ENCODE assay signal across 9 mouse cellular contexts in the genomic region with DNA sequence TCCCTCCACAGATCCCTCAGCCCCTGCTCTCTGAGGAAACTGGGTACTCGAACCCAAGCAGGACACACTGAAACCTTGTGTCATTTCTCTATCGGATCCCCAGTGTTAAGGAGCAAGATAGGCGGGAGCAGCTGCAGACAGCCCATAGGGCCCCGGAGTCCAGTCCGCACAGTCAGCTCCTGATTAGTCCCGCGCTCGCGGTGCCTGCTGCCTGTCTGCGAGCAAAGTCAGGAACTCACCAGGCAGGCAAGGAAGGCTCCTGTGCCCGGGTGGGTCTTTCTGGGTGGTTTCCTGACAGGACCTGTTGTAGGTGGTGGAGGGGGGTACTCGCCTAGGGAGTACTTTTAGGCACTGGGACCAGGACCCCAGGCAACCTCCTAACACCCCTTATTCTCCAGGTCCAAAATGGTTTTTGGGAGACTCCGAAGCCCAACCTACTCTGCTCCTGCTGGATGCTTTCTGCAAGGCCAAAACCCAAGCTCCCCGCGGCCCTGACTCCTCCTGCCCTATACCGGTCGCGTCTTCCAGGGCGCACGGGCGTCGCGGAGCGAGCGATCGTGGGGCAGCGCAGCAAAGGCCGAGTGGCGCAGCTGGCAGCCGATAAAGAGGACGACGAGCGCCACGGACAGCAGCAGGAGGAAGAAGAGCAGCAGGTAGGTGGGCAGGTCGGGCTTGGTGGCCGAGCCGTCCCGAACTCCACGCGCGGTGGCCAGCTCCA. TPM values are rescaled to one million over a fixed set of nuclear protein-coding genes. Genes with fewer than 3 reads are reported as not detected.
DNase-seq lines count a peak whose midpoint lies in the region; ATAC-seq and TF ChIP-seq lines count a peak whose summit lies in the region.
"Had no signal": no experiment of that assay in that cellular context is flagged by ENCODE, and none has a peak within 500 bp of the region (broad histone marks: within the 10 kb centered on the region; RNA-seq: fewer than 3 reads in every experiment).

No protein-coding gene starts in this region.

- WGBS in kidney, postnatal 0 days = 3% methylated on average over 40 of the region's 41 CpGs
- under 1% methylated on average over 41 of the region's 41 CpGs for WGBS in hindbrain, embryonic 14.5 days
- 1% methylated on average over 41 of the region's 41 CpGs for WGBS in midbrain, embryonic 14.5 days

- peaks cover 20% of the 10 kb centered on the region for H3K4me1 ChIP-seq in kidney, postnatal 0 days (replicated peaks; ENCODE audit: insufficient read depth, low read length)
- peaks cover 11% of the 10 kb centered on the region; the same call in 1 of the 2 replicates for H3K4me1 ChIP-seq in hindbrain, embryonic 14.5 days (replicated peaks; ENCODE audit: control insufficient read depth, insufficient read depth, low read length)
- peaks cover 15% of the 10 kb centered on the region for H3K4me1 ChIP-seq in midbrain, embryonic 14.5 days (ENCODE audit: control insufficient read depth, insufficient read depth, low read length)

- intact Hi-C loops in left cerebral cortex, postnatal 4 days (cut with DNase I) = no loop called here

- no peaks in the 10 kb centered on the region for H3K9me3 ChIP-seq in kidney, postnatal 0 days (replicated peaks; ENCODE audit: low read length)
- no peaks in the 10 kb centered on the region for H3K9me3 ChIP-seq in hindbrain, embryonic 14.5 days (ENCODE audit: control insufficient read depth, low read length)
- no peaks in the 10 kb centered on the region for H3K9me3 ChIP-seq in midbrain, embryonic 14.5 days (ENCODE audit: control insufficient read depth, low read length)

- H3K4me3 ChIP-seq in kidney, postnatal 0 days (replicated peaks; ENCODE audit: low read depth, low read length) = peak overlapping the region; percentile 44
- H3K4me3 ChIP-seq in hindbrain, embryonic 14.5 days (replicated peaks; ENCODE audit: low read length) = peak overlapping the region; percentile 49
- H3K4me3 ChIP-seq in midbrain, embryonic 14.5 days (replicated peaks; ENCODE audit: low read depth, low read length) = peak overlapping the region; percentile 46

- peaks cover 24% of the 10 kb centered on the region for H3K27me3 ChIP-seq in kidney, postnatal 0 days (ENCODE audit: insufficient read depth, low read length)
- H3K27me3 ChIP-seq in hindbrain, embryonic 14.5 days (ENCODE audit: control insufficient read depth, insufficient read depth, low read length) = peaks cover 60% of the 10 kb centered on the region
- peaks cover 33% of the 10 kb centered on the region for H3K27me3 ChIP-seq in midbrain, embryonic 14.5 days (ENCODE audit: control insufficient read depth, insufficient read depth, low read length)

- no peak for DNase-seq in kidney, postnatal 0 days (ENCODE audit: low spot score)
- no peak for DNase-seq in kidney, adult 9 months
- peak; percentile 63 for DNase-seq in embryo, embryonic 10.5 days (ENCODE audit: low spot score)
- peak; percentile 58 for DNase-seq in hindbrain, embryonic 14.5 days (ENCODE audit: low spot score)
- peak; percentile 77 for DNase-seq in midbrain, embryonic 14.5 days
- DNase-seq in cerebellum, adult 8-10 months = no peak
- DNase-seq in left cerebral cortex, postnatal 4 days = no peak
- DNase-seq in urinary bladder, postnatal 14 days (ENCODE audit: low spot score) = no peak

- no peaks in the 10 kb centered on the region for H3K36me3 ChIP-seq in kidney, postnatal 0 days (ENCODE audit: insufficient read depth, low read length)
- H3K36me3 ChIP-seq in hindbrain, embryonic 14.5 days (replicated peaks; ENCODE audit: control insufficient read depth, insufficient read depth) = no peaks in the 10 kb centered on the region
- H3K36me3 ChIP-seq in midbrain, embryonic 14.5 days (ENCODE audit: control insufficient read depth, insufficient read depth, low read length) = no peaks in the 10 kb centered on the region

- TF ChIP-seq CTCF in kidney, postnatal 0 days (IDR thresholded peaks at IDR 0.05; ENCODE audit: low read depth) = no peak

- H3K9ac ChIP-seq in kidney, postnatal 0 days (ENCODE audit: low read depth, low read length) = peak overlapping the region; percentile 10; the same call in 1 of the 2 replicates
- H3K9ac ChIP-seq in hindbrain, embryonic 14.5 days = peak overlapping the region; percentile 56
- H3K9ac ChIP-seq in midbrain, embryonic 14.5 days (replicated peaks; ENCODE audit: low read length) = peak overlapping the region; percentile 58

- H3K4me2 ChIP-seq in kidney, postnatal 0 days (ENCODE audit: low read length) = peak overlapping the region; percentile 76
- peak overlapping the region; percentile 95 for H3K4me2 ChIP-seq in hindbrain, embryonic 14.5 days (replicated peaks)
- peak overlapping the region; percentile 93 for H3K4me2 ChIP-seq in midbrain, embryonic 14.5 days (ENCODE audit: low read length)

- ATAC-seq in kidney, postnatal 0 days (replicated peaks; ENCODE audit: low FRiP score, low read depth) = no peak
- peak; percentile 35; the same call in 1 of the 2 replicates for ATAC-seq in hindbrain, embryonic 14.5 days (ENCODE audit: low FRiP score)
- no peak for ATAC-seq in midbrain, embryonic 14.5 days (ENCODE audit: low FRiP score, low TSS enrichment)

- no peak overlapping the region for H3K27ac ChIP-seq in kidney, postnatal 0 days
- H3K27ac ChIP-seq in hindbrain, embryonic 14.5 days = no peak overlapping the region
- H3K27ac ChIP-seq in midbrain, embryonic 14.5 days (replicated peaks; ENCODE audit: low read depth, low read length) = no peak overlapping the region

RNA-seq across cellular contexts. Expression of a gene that starts 1.0 kb away (rescaled TPM):
- polyA plus RNA-seq in kidney, postnatal 0 days (2015; fragmentation: Nextera tagmentation; extraction: Ambion mirVana) = not detected in 2 replicates
- 2.8 and 2.9 TPM in 2 replicates for polyA plus RNA-seq in hindbrain, embryonic 14.5 days (2014; fragmentation: Nextera tagmentation; extraction: Ambion mirVana)
- 1.1 and 2.1 TPM in 2 replicates for polyA plus RNA-seq in midbrain, embryonic 14.5 days (2014; fragmentation: Nextera tagmentation; extraction: Ambion mirVana)
- total RNA-seq in left cerebral cortex, postnatal 4 days (2021) = 1 to 10 TPM; 2.4 to 2.9 TPM
- total RNA-seq: neutrophil, adult 5-6 weeks had no signal

RNA-seq across cellular contexts. Expression of a gene that starts 49.8 kb away (rescaled TPM):
- polyA plus RNA-seq in kidney, postnatal 0 days (2015; fragmentation: Nextera tagmentation; extraction: Ambion mirVana) = 23.9 and 26.3 TPM in 2 replicates
- 32.3 and 33.8 TPM in 2 replicates for polyA plus RNA-seq in hindbrain, embryonic 14.5 days (2014; fragmentation: Nextera tagmentation; extraction: Ambion mirVana)
- 20.4 and 35.7 TPM in 2 replicates for polyA plus RNA-seq in midbrain, embryonic 14.5 days (2014; fragmentation: Nextera tagmentation; extraction: Ambion mirVana)
- total RNA-seq in left cerebral cortex, postnatal 4 days (2021) = 10 to 100 TPM; 36.0 to 41.9 TPM

Comparison
In these comparisons a context has a peak if more than half of its experiments do, and no peak if none do; other contexts are left out.
1. DNase-seq: peak in embryo, embryonic 10.5 days (single experiment), hindbrain, embryonic 14.5 days (single experiment) and midbrain, embryonic 14.5 days (single experiment); none in kidney, postnatal 0 days (single experiment), kidney, adult 9 months (single experiment), cerebellum, adult 8-10 months (single experiment), left cerebral cortex, postnatal 4 days (single experiment) and urinary bladder, postnatal 14 days (single experiment).
2. Peak in every context shown above with its lines, with median percentiles within 50 percentile points of each other: H3K4me2 ChIP-seq, H3K4me3 ChIP-seq and H3K9ac ChIP-seq.